Mouse (Mus musculus) embryonic facial prominence, embryonic 12.5 days (tissue): Measurements from ENCODE around the gene Usp10. TPM values are rescaled to one million over a fixed set of nuclear protein-coding genes. Genes with fewer than 3 reads are reported as not detected.
A peak's percentile ranks its signal among the peaks of the same experiment; 100 is the strongest.

Experiments
- ATAC-seq: fragments of 200-750 bp; cut with Nextera tagmentation; 2 replicates; pipeline ENCODE4 v1.8.0; 2017; ENCODE audit not compliant: insufficient number of reproducible peaks, insufficient read depth, low FRiP score, low TSS enrichment
- H3K27ac ChIP-seq: fragments of 300-500 bp; sonication (generic); 2 replicates; pipeline ENCODE4 v1.5.1; 2016; ENCODE audit warnings: mild to moderate bottlenecking
- H3K27me3 ChIP-seq: fragments of 300-500 bp; sonication (generic); 2 replicates; pipeline ENCODE4 v1.6.1; 2016; ENCODE audit warnings: mild to moderate bottlenecking, moderate library complexity
- H3K36me3 ChIP-seq: fragments of 300-500 bp; sonication (generic); 2 replicates; pipeline ENCODE4 v1.6.1; 2016; ENCODE audit warnings: mild to moderate bottlenecking
- H3K4me1 ChIP-seq: fragments of 300-500 bp; sonication (generic); 2 replicates; pipeline ENCODE4 v1.6.1; 2016
- H3K4me2 ChIP-seq: fragments of 300-500 bp; sonication (generic); replicated peaks from 2 replicates; pipeline ENCODE4 v1.6.1; 2016; ENCODE audit warnings: mild to moderate bottlenecking, moderate library complexity
- H3K4me3 ChIP-seq: fragments of 300-500 bp; sonication (generic); 2 replicates; pipeline ENCODE4 v1.5.1; 2016; ENCODE audit warnings: mild to moderate bottlenecking
- H3K9ac ChIP-seq: fragments of 300-500 bp; sonication (generic); 2 replicates; pipeline ENCODE4 v1.6.1; 2016; ENCODE audit warnings: mild to moderate bottlenecking, moderate library complexity
- H3K9me3 ChIP-seq: fragments of 300-500 bp; sonication (generic); 2 replicates; pipeline ENCODE4 v1.6.1; 2016; ENCODE audit warnings: mild to moderate bottlenecking, moderate library complexity
- WGBS: fragments of 180-500 bp; shearing (Covaris S2); methylation state at CpG from one replicate; pipeline ENCODE4 v1.1.7; 2016; 5-methylcytosine and 5-hydroxymethylcytosine counted together
- polyA plus RNA-seq: library from polyadenylated mRNA; unstranded; fragments of >200 nt; fragmentation: Nextera tagmentation; extraction: Ambion mirVana; gene quantifications from 2 replicates; pipeline ENCODE4 v1.2.1, GENCODE M21; 2016

The Usp10 gene
- polyA plus RNA-seq: 154 TPM in 2 replicates

- WGBS: 26% methylated on average over 13 of the region's 13 CpGs
- Histone ChIP-seq H3K27ac (peak within 1 kb of the TSS; percentile 93), H3K27me3 (no peaks in the 10 kb centered on the region), H3K4me2 (peak within 1 kb of the TSS; percentile 87), H3K9ac (peak within 1 kb of the TSS; percentile 95), H3K36me3 (no peaks in the 10 kb centered on the region), H3K9me3 (no peaks in the 10 kb centered on the region), H3K4me1 (peaks cover 32% of the 10 kb centered on the region), H3K4me3 (peak within 1 kb of the TSS; percentile 91)
- no peak for ATAC-seq
Observed at GRCm38 (mm10) chr8:119909944-119910546, at the start of gene Usp10. Gene Usp10, plus strand, starts transcription at chr8:119910360.

- no peaks in the 10 kb centered on the region for H3K36me3 ChIP-seq
- peak within 1 kb of the TSS; percentile 32; the same call in 1 of the 2 replicates for H3K27ac ChIP-seq
- peak within 1 kb of the TSS; percentile 80 for H3K4me2 ChIP-seq
- H3K4me1 ChIP-seq: peaks cover 11% of the 10 kb centered on the region; the same call in 1 of the 2 replicates
- H3K9me3 ChIP-seq: no peaks in the 10 kb centered on the region
- ATAC-seq: peak; percentile 97
- H3K4me3 ChIP-seq: peak within 1 kb of the TSS; percentile 62
- H3K27me3 ChIP-seq: peaks cover 11% of the 10 kb centered on the region
- under 1% methylated on average over 34 of the region's 35 CpGs for WGBS
- peak within 1 kb of the TSS; percentile 68 for H3K9ac ChIP-seq
Observed at GRCm38 (mm10) chr8:119861706-119862389, 48.3 kb upstream of the Usp10 start, which contains the start of gene Klhl36. Gene Klhl36, plus strand, starts transcription at chr8:119862266.

- peaks cover 11% of the 10 kb centered on the region; the same call in 1 of the 2 replicates for H3K4me1 ChIP-seq
- 1% methylated on average over 19 of the region's 19 CpGs for WGBS
- H3K4me2 ChIP-seq: peak overlapping the region; percentile 80
- ATAC-seq: no peak
- peaks cover 11% of the 10 kb centered on the region for H3K27me3 ChIP-seq
- peak overlapping the region; percentile 32; the same call in 1 of the 2 replicates for H3K27ac ChIP-seq
- peak overlapping the region; percentile 62 for H3K4me3 ChIP-seq
- peak overlapping the region; percentile 68 for H3K9ac ChIP-seq
- no peaks in the 10 kb centered on the region for H3K36me3 ChIP-seq
- no peaks in the 10 kb centered on the region for H3K9me3 ChIP-seq
Observed at GRCm38 (mm10) chr8:119862390-119862734, 47.8 kb upstream of the Usp10 start.

- H3K36me3 ChIP-seq: no peaks in the 10 kb centered on the region
- H3K4me1 ChIP-seq: peaks cover 11% of the 10 kb centered on the region; the same call in 1 of the 2 replicates
- peak overlapping the region; percentile 68 for H3K9ac ChIP-seq
- no peak overlapping the region for H3K27ac ChIP-seq
- ATAC-seq: no peak
- peak overlapping the region; percentile 62 for H3K4me3 ChIP-seq
- H3K9me3 ChIP-seq: no peaks in the 10 kb centered on the region
- peaks cover 11% of the 10 kb centered on the region for H3K27me3 ChIP-seq
- peak overlapping the region; percentile 80 for H3K4me2 ChIP-seq
- 10% methylated on average over 6 of the region's 6 CpGs for WGBS
Observed at GRCm38 (mm10) chr8:119862749-119863148, 47.4 kb upstream of the Usp10 start.

GRCm38 (mm10) chr8:119869616-119870015 is 40.5 kb upstream of the Usp10 start:
- H3K27ac ChIP-seq: no peak overlapping the region
- H3K9me3 ChIP-seq: peaks cover 8% of the 10 kb centered on the region; the same call in 1 of the 2 replicates
- no peak overlapping the region for H3K4me3 ChIP-seq
- no peak overlapping the region for H3K9ac ChIP-seq
- no peak overlapping the region for H3K4me2 ChIP-seq
- no peak for ATAC-seq
- 84% methylated on average over 20 of the region's 20 CpGs for WGBS
- H3K4me1 ChIP-seq: no peaks in the 10 kb centered on the region
- peaks cover 2% of the 10 kb centered on the region; the same call in 1 of the 2 replicates for H3K27me3 ChIP-seq
- peaks cover 33% of the 10 kb centered on the region for H3K36me3 ChIP-seq

GRCm38 (mm10) chr8:119873181-119873580 is 37.0 kb upstream of the Usp10 start:
- WGBS: 98% methylated on average over 1 of the region's 1 CpGs
- H3K9me3 ChIP-seq: peaks cover 8% of the 10 kb centered on the region; the same call in 1 of the 2 replicates
- H3K36me3 ChIP-seq: peaks cover 41% of the 10 kb centered on the region
- H3K27me3 ChIP-seq: 0 out of 2 replicates have a peak, but pooled peaks cover 5% of the 10 kb centered on the region
- ATAC-seq: no peak
- H3K9ac ChIP-seq: no peak overlapping the region
- no peak overlapping the region for H3K27ac ChIP-seq
- H3K4me3 ChIP-seq: no peak overlapping the region
- no peaks in the 10 kb centered on the region for H3K4me1 ChIP-seq
- H3K4me2 ChIP-seq: no peak overlapping the region

GRCm38 (mm10) chr8:119881301-119881700 is 28.9 kb upstream of the Usp10 start:
- H3K4me2 ChIP-seq: no peak overlapping the region
- no peak overlapping the region for H3K4me3 ChIP-seq
- no peak overlapping the region for H3K27ac ChIP-seq
- H3K9ac ChIP-seq: no peak overlapping the region
- H3K9me3 ChIP-seq: no peaks in the 10 kb centered on the region
- 0 out of 2 replicates have a peak, but pooled peaks cover 5% of the 10 kb centered on the region for H3K27me3 ChIP-seq
- WGBS: 67% methylated on average over 6 of the region's 6 CpGs
- 0 out of 2 replicates have a peak, but pooled peaks cover 5% of the 10 kb centered on the region for H3K4me1 ChIP-seq
- H3K36me3 ChIP-seq: 0 out of 2 replicates have a peak, but pooled peaks cover 2% of the 10 kb centered on the region
- ATAC-seq: no peak

- no peak for ATAC-seq
- WGBS: 57% methylated on average over 8 of the region's 8 CpGs
- H3K4me2 ChIP-seq: no peak overlapping the region
- H3K36me3 ChIP-seq: no peaks in the 10 kb centered on the region
- H3K27ac ChIP-seq: no peak overlapping the region
- 0 out of 2 replicates have a peak, but pooled peaks cover 5% of the 10 kb centered on the region for H3K4me1 ChIP-seq
- no peak overlapping the region for H3K4me3 ChIP-seq
- no peak overlapping the region for H3K9ac ChIP-seq
- 0 out of 2 replicates have a peak, but pooled peaks cover 5% of the 10 kb centered on the region for H3K27me3 ChIP-seq
- H3K9me3 ChIP-seq: no peaks in the 10 kb centered on the region
Observed at GRCm38 (mm10) chr8:119881917-119882316, 28.2 kb upstream of the Usp10 start.

- 86% methylated on average over 7 of the region's 7 CpGs for WGBS
- H3K9ac ChIP-seq: no peak overlapping the region
- H3K4me2 ChIP-seq: no peak overlapping the region
- no peaks in the 10 kb centered on the region for H3K9me3 ChIP-seq
- ATAC-seq: no peak
- H3K36me3 ChIP-seq: no peaks in the 10 kb centered on the region
- 0 out of 2 replicates have a peak, but pooled peaks cover 5% of the 10 kb centered on the region for H3K4me1 ChIP-seq
- no peak overlapping the region for H3K27ac ChIP-seq
- H3K4me3 ChIP-seq: no peak overlapping the region
- 0 out of 2 replicates have a peak, but pooled peaks cover 2% of the 10 kb centered on the region for H3K27me3 ChIP-seq
Observed at GRCm38 (mm10) chr8:119883281-119883680, 26.9 kb upstream of the Usp10 start.

GRCm38 (mm10) chr8:119885612-119886011 is 24.5 kb upstream of the Usp10 start:
- WGBS: 25% methylated on average over 3 of the region's 3 CpGs
- Histone ChIP-seq H3K4me1 (0 out of 2 replicates have a peak, but pooled peaks cover 5% of the 10 kb centered on the region), H3K36me3 (no peaks in the 10 kb centered on the region), H3K27me3 (no peaks in the 10 kb centered on the region), H3K9ac (no peak overlapping the region), H3K4me3 (no peak overlapping the region), H3K9me3 (no peaks in the 10 kb centered on the region), H3K4me2 (no peak overlapping the region), H3K27ac (no peak overlapping the region)
- ATAC-seq: no peak

GRCm38 (mm10) chr8:119887130-119887529 is 23.0 kb upstream of the Usp10 start:
- no peaks in the 10 kb centered on the region for H3K9me3 ChIP-seq
- WGBS: 91% methylated on average over 3 of the region's 3 CpGs
- H3K4me1 ChIP-seq: 0 out of 2 replicates have a peak, but pooled peaks cover 5% of the 10 kb centered on the region
- no peak overlapping the region for H3K4me2 ChIP-seq
- H3K9ac ChIP-seq: no peak overlapping the region
- no peak overlapping the region for H3K27ac ChIP-seq
- ATAC-seq: no peak
- no peaks in the 10 kb centered on the region for H3K27me3 ChIP-seq
- H3K36me3 ChIP-seq: no peaks in the 10 kb centered on the region
- H3K4me3 ChIP-seq: no peak overlapping the region
